26 mouse cellular contexts compared by ENCODE assay signal in genomic region chr11:54108131-54108530, GRCm38 (mm10). TPM values are rescaled to one million over a fixed set of nuclear protein-coding genes. Genes with fewer than 3 reads are reported as not detected.
DNase-seq lines count a peak whose midpoint lies in the region; ATAC-seq and TF ChIP-seq lines count a peak whose summit lies in the region.
"Had no signal": no experiment of that assay in that cellular context is flagged by ENCODE, and none has a peak within 500 bp of the region (broad histone marks: within the 10 kb centered on the region; RNA-seq: fewer than 3 reads in every experiment).

No protein-coding gene starts in this region.

- peak overlapping the region; percentile 87 for H3K27ac ChIP-seq in heart, embryonic 16.5 days (ENCODE audit: low read length)
- H3K27ac ChIP-seq in thymus, adult 2 months (ENCODE audit: control insufficient read depth, insufficient read depth, low read length) = no peak overlapping the region
- H3K27ac ChIP-seq: embryonic facial prominence, embryonic 12.5 days; hindbrain, embryonic 15.5 days; intestine, embryonic 15.5 days; liver, embryonic 12.5 days; midbrain, embryonic 12.5 days; neural tube, embryonic 15.5 days; stomach, embryonic 15.5 days had no signal

- H3K9ac ChIP-seq in heart, embryonic 16.5 days (ENCODE audit: low read length) = 0 out of 2 replicates have a peak overlapping the region, but pooled peaks have one; percentile 7
- H3K9ac ChIP-seq: embryonic facial prominence, embryonic 12.5 days; hindbrain, embryonic 15.5 days; intestine, embryonic 15.5 days; liver, embryonic 12.5 days; midbrain, embryonic 12.5 days; neural tube, embryonic 15.5 days; stomach, embryonic 15.5 days had no signal

- H3K4me2 ChIP-seq in heart, embryonic 16.5 days (ENCODE audit: low read depth, low read length) = no peak overlapping the region
- H3K4me2 ChIP-seq: embryonic facial prominence, embryonic 12.5 days; hindbrain, embryonic 15.5 days; intestine, embryonic 15.5 days; liver, embryonic 12.5 days; midbrain, embryonic 12.5 days; neural tube, embryonic 15.5 days; stomach, embryonic 15.5 days had no signal

- H3K27me3 ChIP-seq in heart, embryonic 16.5 days (ENCODE audit: control insufficient read depth, insufficient read depth, low read length) = no peaks in the 10 kb centered on the region
- H3K27me3 ChIP-seq in thymus, adult 2 months (ENCODE audit: control insufficient read depth, insufficient read depth, low read length) = no peaks in the 10 kb centered on the region
- H3K27me3 ChIP-seq: embryonic facial prominence, embryonic 12.5 days; hindbrain, embryonic 15.5 days; intestine, embryonic 15.5 days; midbrain, embryonic 12.5 days; neural tube, embryonic 15.5 days; Patski; stomach, embryonic 15.5 days had no signal

- TF ChIP-seq POLR2A in thymus, adult 2 months (IDR thresholded peaks at IDR 0.05; ENCODE audit: control insufficient read depth, extremely low read depth, insufficient read depth, low read length, poor library complexity) = no peak

- no peak for TF ChIP-seq CTCF in thymus, adult 2 months (IDR thresholded peaks at IDR 0.05; ENCODE audit: borderline replicate concordance, control insufficient read depth, extremely low read depth, insufficient read depth, low read length, poor library complexity)

- 73% methylated on average over 3 of the region's 3 CpGs for WGBS in heart, embryonic 16.5 days
- 75% methylated on average over 3 of the region's 3 CpGs for WGBS in thymus, adult 2 months

- no peaks in the 10 kb centered on the region for H3K9me3 ChIP-seq in heart, embryonic 16.5 days (replicated peaks; ENCODE audit: control insufficient read depth, low read length)
- H3K9me3 ChIP-seq: embryonic facial prominence, embryonic 12.5 days; G1E; hindbrain, embryonic 15.5 days; intestine, embryonic 15.5 days; liver, embryonic 12.5 days; midbrain, embryonic 12.5 days; neural tube, embryonic 15.5 days; stomach, embryonic 15.5 days had no signal

- no peak overlapping the region for H3K4me3 ChIP-seq in heart, embryonic 16.5 days (ENCODE audit: low read length)
- H3K4me3 ChIP-seq in thymus, adult 2 months (ENCODE audit: control insufficient read depth, insufficient read depth, low read length) = no peak overlapping the region
- H3K4me3 ChIP-seq: embryonic facial prominence, embryonic 12.5 days; hindbrain, embryonic 15.5 days; intestine, embryonic 15.5 days; layer of hippocampus, adult 2 months; liver, embryonic 12.5 days; midbrain, embryonic 12.5 days; neural tube, embryonic 15.5 days; stomach, embryonic 15.5 days had no signal

- peaks cover 8% of the 10 kb centered on the region; the same call in 1 of the 2 replicates for H3K36me3 ChIP-seq in heart, embryonic 16.5 days (ENCODE audit: control insufficient read depth, insufficient read depth)
- H3K36me3 ChIP-seq in thymus, adult 2 months (ENCODE audit: control insufficient read depth, insufficient read depth, low read length) = no peaks in the 10 kb centered on the region
- H3K36me3 ChIP-seq: embryonic facial prominence, embryonic 12.5 days; G1E; hindbrain, embryonic 15.5 days; intestine, embryonic 15.5 days; liver, embryonic 12.5 days; midbrain, embryonic 12.5 days; neural tube, embryonic 15.5 days; stomach, embryonic 15.5 days had no signal

- peaks cover 58% of the 10 kb centered on the region for H3K4me1 ChIP-seq in heart, embryonic 16.5 days (ENCODE audit: control insufficient read depth, insufficient read depth, low read length)
- H3K4me1 ChIP-seq in thymus, adult 2 months (replicated peaks; ENCODE audit: control insufficient read depth, insufficient read depth, low read length) = peaks cover 5% of the 10 kb centered on the region

- intact Hi-C loops in heart, postnatal 36 days (cut with DNase I) = loop anchor here (10.0 kb wide), 1 partner anchor 343 kb away; no protein-coding TSS in a partner anchor

- no peak for ATAC-seq in heart, embryonic 16.5 days (replicated peaks; ENCODE audit: extremely low read depth, insufficient read depth, low FRiP score)
- ATAC-seq: forebrain, embryonic 14.5 days; intestine, embryonic 15.5 days; liver, embryonic 12.5 days had no signal

- DNase-seq in heart, adult 11 months = peak; percentile 91
- no peak for DNase-seq in heart, postnatal 4 days
- no peak for DNase-seq in heart, postnatal 36 days
- peak; percentile 3 for DNase-seq in urinary bladder, postnatal 10 days (ENCODE audit: low spot score)
- no peak for DNase-seq in urinary bladder, postnatal 36 days (ENCODE audit: low spot score in 2 of 2)
- DNase-seq in thymus, adult 2 months = no peak
- DNase-seq: adrenal gland, postnatal 36 days; B cell, adult 2 months; gastrocnemius, postnatal 10 days; lung, adult 2 months; thymus, postnatal 14 days had no signal

RNA-seq across cellular contexts. Expression of gene P4ha2, which starts 8.2 kb away (rescaled TPM):
- 10 to 100 TPM; 24.6 to 28.1 TPM for total RNA-seq in heart, postnatal 4 days (2021)
- polyA plus RNA-seq in heart, embryonic 16.5 days (2015; fragmentation: Nextera tagmentation; extraction: Ambion mirVana) = 53.3 and 61.1 TPM in 2 replicates
- 10 to 100 TPM; 44.0 to 66.1 TPM for total RNA-seq in heart, postnatal 36 days (2021)
- 4.6 and 4.8 TPM in 2 replicates for polyA plus RNA-seq in thymus, adult 2 months (2012; rRNA removed)
- total RNA-seq: hematopoietic stem cell, adult 5-6 weeks; megakaryocyte, adult 5-6 weeks had no signal
- polyA plus RNA-seq: G1E had no signal

RNA-seq across cellular contexts. Expression of gene Pdlim4, which starts 39.3 kb away (rescaled TPM):
- 10 to 100 TPM; 25.4 to 26.8 TPM for total RNA-seq in heart, postnatal 4 days (2021)
- 16.0 and 26.4 TPM in 2 replicates for polyA plus RNA-seq in heart, embryonic 16.5 days (2015; fragmentation: Nextera tagmentation; extraction: Ambion mirVana)
- 10 to 100 TPM; 29.4 to 37.1 TPM for total RNA-seq in heart, postnatal 36 days (2021)
- polyA plus RNA-seq in thymus, adult 2 months (2012; rRNA removed) = 51.8 and 62.0 TPM in 2 replicates
- total RNA-seq: CH12.LX; hematopoietic stem cell, adult 5-6 weeks had no signal
- polyA plus RNA-seq: G1E had no signal

Comparison
In these comparisons a context has a peak if more than half of its experiments do, and no peak if none do; other contexts are left out.
1. DNase-seq: peak in heart, adult 11 months (single experiment) and urinary bladder, postnatal 10 days (single experiment); none in heart, postnatal 4 days (single experiment), heart, postnatal 36 days (0 of 2), urinary bladder, postnatal 36 days (0 of 2) and thymus, adult 2 months (single experiment).